Mouse (Mus musculus): Measurements from ENCODE around the gene Nt5c. TPM values are rescaled to one million over a fixed set of nuclear protein-coding genes. Genes with fewer than 3 reads are reported as not detected.

The Nt5c gene
- polyA plus RNA-seq, 1 experiment from 2014 or later = 90.6 TPM

DNA sequence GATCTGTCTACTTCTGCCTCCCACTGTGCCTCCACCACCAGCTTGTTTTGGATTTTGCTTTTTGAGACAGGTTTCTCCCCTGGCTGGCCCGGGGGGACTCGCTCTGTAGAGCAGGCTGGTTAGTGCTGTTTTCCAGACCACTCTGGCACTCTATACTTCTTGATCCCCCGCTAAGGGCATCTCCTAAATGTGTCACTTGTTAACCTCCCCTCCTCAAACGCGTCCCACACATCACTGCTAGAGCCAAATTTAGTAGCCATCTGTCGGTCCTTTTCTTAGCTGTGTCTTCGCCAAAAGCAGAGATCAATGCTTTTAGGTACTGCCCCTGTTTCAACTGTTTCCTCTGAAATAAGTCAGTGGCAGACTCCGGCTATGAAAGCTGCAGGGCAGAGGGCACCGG is 27.0 kb upstream of the Nt5c start:
- H3K9ac ChIP-seq (ENCODE audit: low read depth, low read length) = no peak overlapping the region
- 34% methylated on average over 9 of the region's 9 CpGs for WGBS

DNA sequence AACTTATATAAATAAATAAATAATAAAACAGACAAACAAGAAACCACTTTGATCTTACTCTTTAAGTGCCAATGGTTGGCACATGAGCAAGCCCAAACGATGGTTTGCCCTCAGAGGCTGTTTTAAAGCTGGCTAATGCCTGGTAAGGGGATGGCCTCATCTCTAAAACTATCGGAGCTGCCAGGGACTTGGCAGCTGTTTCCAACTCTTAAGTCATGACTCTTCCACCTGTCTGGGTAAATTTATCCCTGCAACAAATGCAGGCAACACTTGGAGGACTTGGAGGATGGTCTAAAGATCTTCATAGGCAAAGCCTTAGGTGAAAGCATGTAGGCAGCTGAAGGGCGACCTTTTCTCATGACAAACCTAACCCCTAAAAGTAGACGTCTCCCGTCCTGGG is 25.3 kb upstream of the Nt5c start:
- H3K4me1 ChIP-seq (replicated peaks; ENCODE audit: insufficient read depth, low read length) = peaks cover 10% of the 10 kb centered on the region; the same call in 1 of the 2 replicates
- ATAC-seq (replicated peaks; ENCODE audit: low FRiP score, low read depth) (no peak), DNase-seq (ENCODE audit: low spot score) (no peak)
- no peak overlapping the region for H3K9ac ChIP-seq (ENCODE audit: low read depth, low read length)
- H3K9me3 ChIP-seq (replicated peaks; ENCODE audit: low read length) = no peaks in the 10 kb centered on the region
- WGBS = 80% methylated on average over 5 of the region's 5 CpGs
- H3K4me2 ChIP-seq (ENCODE audit: low read length) = no peak overlapping the region
- TF ChIP-seq CTCF (IDR thresholded peaks at IDR 0.05; ENCODE audit: low read depth) = no peak
- H3K36me3 ChIP-seq (ENCODE audit: insufficient read depth, low read length) = no peaks in the 10 kb centered on the region
- H3K27me3 ChIP-seq (ENCODE audit: insufficient read depth, low read length) = no peaks in the 10 kb centered on the region
- H3K27ac ChIP-seq = no peak overlapping the region
- H3K4me3 ChIP-seq (replicated peaks; ENCODE audit: low read depth, low read length) = no peak overlapping the region

More for the DNA sequence above, 27.0 kb upstream of the Nt5c start:
- no peaks in the 10 kb centered on the region for H3K4me1 ChIP-seq (replicated peaks; ENCODE audit: insufficient read depth, low read length)
- H3K27me3 ChIP-seq (ENCODE audit: insufficient read depth, low read length) = no peaks in the 10 kb centered on the region
- ATAC-seq (replicated peaks; ENCODE audit: low FRiP score, low read depth) = no peak
- no peak for DNase-seq (ENCODE audit: low spot score)
- no peak overlapping the region for H3K4me3 ChIP-seq (replicated peaks; ENCODE audit: low read depth, low read length)
- H3K27ac ChIP-seq = no peak overlapping the region
- H3K4me2 ChIP-seq (ENCODE audit: low read length) = no peak overlapping the region
- peaks cover 2% of the 10 kb centered on the region; the same call in 1 of the 2 replicates for H3K36me3 ChIP-seq (ENCODE audit: insufficient read depth, low read length)
- no peak for TF ChIP-seq CTCF (IDR thresholded peaks at IDR 0.05; ENCODE audit: low read depth)
- H3K9me3 ChIP-seq (replicated peaks; ENCODE audit: low read length) = no peaks in the 10 kb centered on the region

DNA sequence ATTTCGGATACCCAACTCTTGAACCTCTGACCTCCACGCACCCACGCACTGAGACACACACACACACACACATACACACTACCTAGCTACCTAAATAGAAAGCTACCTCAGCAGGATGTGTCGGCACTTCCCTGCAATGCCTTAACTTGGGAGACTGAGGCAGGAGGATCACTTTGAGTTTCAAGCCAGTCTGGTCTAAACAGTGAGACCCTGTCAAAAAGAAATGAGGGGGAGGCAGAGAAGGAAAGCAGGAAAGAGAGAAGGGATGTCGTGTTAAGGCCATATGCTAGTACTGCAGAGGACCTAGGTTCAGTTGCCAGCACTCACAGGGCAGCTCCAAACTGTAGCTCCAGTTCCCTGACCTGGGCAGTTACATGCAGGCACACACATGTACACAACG is 23.4 kb upstream of the Nt5c start:
- ATAC-seq (replicated peaks; ENCODE audit: low FRiP score, low read depth) = no peak
- DNase-seq (ENCODE audit: low spot score) = no peak
- no peaks in the 10 kb centered on the region for H3K9me3 ChIP-seq (replicated peaks; ENCODE audit: low read length)
- H3K4me3 ChIP-seq (replicated peaks; ENCODE audit: low read depth, low read length) = no peak overlapping the region
- no peak for TF ChIP-seq CTCF (IDR thresholded peaks at IDR 0.05; ENCODE audit: low read depth)
- no peak overlapping the region for H3K4me2 ChIP-seq (ENCODE audit: low read length)
- H3K4me1 ChIP-seq (replicated peaks; ENCODE audit: insufficient read depth, low read length) = peaks cover 18% of the 10 kb centered on the region; the same call in 1 of the 2 replicates
- no peak overlapping the region for H3K27ac ChIP-seq
- H3K27me3 ChIP-seq (ENCODE audit: insufficient read depth, low read length) = no peaks in the 10 kb centered on the region
- WGBS = 60% methylated on average over 6 of the region's 6 CpGs
- no peak overlapping the region for H3K9ac ChIP-seq (ENCODE audit: low read depth, low read length)
- no peaks in the 10 kb centered on the region for H3K36me3 ChIP-seq (ENCODE audit: insufficient read depth, low read length)

DNA sequence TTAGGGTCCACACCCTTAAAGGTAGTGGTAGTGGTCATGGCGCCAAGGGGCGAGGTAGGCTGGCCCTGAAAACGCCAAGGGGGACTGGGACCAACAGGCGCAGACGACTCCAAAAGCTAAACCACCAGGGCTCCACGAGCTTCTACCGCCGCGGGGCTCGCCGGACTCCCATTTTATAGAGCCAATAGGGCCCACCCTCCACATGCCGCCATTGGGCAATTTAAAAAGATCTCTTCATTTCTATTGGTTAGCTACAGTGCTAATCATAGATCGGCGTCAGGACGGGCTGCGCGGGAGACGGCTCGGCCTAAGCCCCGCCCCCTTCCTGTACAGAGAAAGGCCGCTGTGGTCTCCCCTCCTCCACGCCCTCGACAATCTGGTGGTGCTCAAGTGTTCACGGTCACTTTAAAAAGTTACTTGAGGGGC is 22.6 kb upstream of the Nt5c start, which contains the start of gene Jpt1:
Gene Jpt1 (minus strand): TSS at position 150 of the 426 bp plus-strand sequence.
- Histone ChIP-seq H3K36me3 (ENCODE audit: insufficient read depth, low read length) (no peaks in the 10 kb centered on the region), H3K4me3 (replicated peaks; ENCODE audit: low read depth, low read length) (peak within 1 kb of the TSS; percentile 94), H3K9me3 (replicated peaks; ENCODE audit: low read length) (no peaks in the 10 kb centered on the region), H3K4me2 (ENCODE audit: low read length) (peak within 1 kb of the TSS; percentile 95), H3K4me1 (replicated peaks; ENCODE audit: insufficient read depth, low read length) (peaks cover 18% of the 10 kb centered on the region; the same call in 1 of the 2 replicates), H3K9ac (ENCODE audit: low read depth, low read length) (peak within 1 kb of the TSS; percentile 90), H3K27ac (peak within 1 kb of the TSS; percentile 80), H3K27me3 (ENCODE audit: insufficient read depth, low read length) (no peaks in the 10 kb centered on the region)
- under 1% methylated on average over 24 of the region's 24 CpGs for WGBS
- TF ChIP-seq CTCF (IDR thresholded peaks at IDR 0.05; ENCODE audit: low read depth) = no peak
- peak; percentile 99 for DNase-seq (ENCODE audit: low spot score)
- peak; percentile 97 for ATAC-seq (replicated peaks; ENCODE audit: low FRiP score, low read depth)

DNA sequence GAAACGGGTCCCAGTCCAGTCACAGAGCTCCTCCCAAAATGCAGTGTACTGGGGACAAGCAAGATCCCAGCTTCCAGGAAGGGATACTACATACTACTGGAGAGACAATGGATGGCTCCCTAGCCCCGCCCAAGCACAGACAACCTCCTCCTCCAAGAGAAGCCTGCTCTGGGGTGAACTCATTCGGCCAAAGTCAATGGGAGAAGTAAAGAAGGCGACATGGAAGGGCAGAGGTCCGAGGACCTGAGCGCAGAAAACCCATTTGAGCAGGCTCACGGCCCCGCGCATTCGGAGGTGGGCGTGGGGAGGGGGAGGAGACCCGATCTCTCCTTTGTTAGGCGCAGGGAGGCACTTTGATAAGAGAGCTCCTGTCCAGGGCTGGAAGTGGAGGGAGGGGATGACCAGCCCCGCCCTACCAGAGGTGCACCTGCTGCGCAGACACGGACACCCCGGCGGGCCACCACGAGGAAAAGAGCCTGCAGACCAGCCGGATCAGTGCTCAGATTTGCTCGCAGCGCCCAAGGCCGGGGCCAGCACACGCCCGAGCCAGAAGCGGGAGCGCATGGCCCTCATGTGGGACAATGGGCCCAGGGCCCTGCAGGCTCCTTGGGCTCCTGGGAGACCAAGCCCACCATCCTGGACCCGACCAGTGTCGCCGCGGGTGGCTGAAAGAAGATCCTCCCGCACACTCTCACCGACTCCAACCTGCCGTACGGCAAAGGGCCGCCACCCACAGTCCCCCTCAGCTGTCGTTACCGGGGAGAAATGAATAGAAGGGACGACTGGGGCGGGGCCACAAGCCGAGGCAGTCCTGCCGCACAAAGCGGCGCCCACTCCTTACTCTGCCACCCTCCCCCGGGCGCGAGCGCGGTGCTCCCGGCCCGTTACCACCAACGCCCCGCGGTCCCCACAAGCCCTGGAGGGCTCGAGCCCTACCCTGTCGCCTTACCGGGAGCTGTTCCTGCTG is 21.9 kb upstream of the Nt5c start:
- peak; percentile 58 for ATAC-seq (replicated peaks; ENCODE audit: low FRiP score, low read depth)
- peak overlapping the region; percentile 80 for H3K27ac ChIP-seq
- no peak for TF ChIP-seq CTCF (IDR thresholded peaks at IDR 0.05; ENCODE audit: low read depth)

DNA sequence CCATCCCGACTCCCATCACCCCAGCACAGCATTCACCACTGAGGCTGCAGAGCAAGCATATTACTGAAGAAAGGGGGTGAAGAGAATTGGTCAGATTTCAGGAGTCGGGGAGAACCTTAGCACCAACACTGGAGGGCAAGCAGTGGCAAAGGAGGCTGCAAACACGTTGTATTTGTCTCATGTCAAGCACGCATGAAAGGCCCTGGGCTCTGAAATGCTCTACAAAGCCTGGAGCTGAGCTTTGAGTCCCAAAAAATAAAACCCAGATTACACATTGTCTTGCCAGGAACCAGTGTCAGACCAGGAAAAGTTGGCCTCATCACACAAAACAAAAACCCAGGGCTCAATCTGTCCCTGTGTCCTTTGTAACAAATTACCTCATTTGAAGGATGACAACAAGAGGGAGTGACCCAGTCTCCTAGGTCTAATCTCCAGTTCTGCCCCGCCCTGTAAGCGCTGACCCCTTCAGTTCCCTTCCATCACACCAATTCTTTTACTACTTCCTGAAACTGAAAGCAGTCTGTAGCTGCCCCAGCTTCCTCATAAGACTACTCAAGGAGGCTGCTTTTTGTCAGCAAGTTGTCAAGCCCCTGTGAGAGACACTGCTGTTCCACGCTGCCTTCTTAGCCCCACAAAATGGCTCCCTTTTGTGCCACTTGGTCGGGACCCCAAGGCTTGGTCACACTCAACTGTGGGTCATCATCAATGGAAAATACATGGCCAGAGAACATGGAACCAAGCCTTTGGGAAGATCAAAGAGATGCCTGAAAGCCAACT is 20.9 kb upstream of the Nt5c start:
- H3K4me1 ChIP-seq (replicated peaks; ENCODE audit: insufficient read depth, low read length) = peaks cover 18% of the 10 kb centered on the region; the same call in 1 of the 2 replicates
- H3K27ac ChIP-seq = peak overlapping the region; percentile 80; the same call in 1 of the 2 replicates
- H3K4me2 ChIP-seq (ENCODE audit: low read length) = peak overlapping the region; percentile 95
- peak; percentile 70 for DNase-seq (ENCODE audit: low spot score)
- peak overlapping the region; percentile 90 for H3K9ac ChIP-seq (ENCODE audit: low read depth, low read length)
- H3K9me3 ChIP-seq (replicated peaks; ENCODE audit: low read length) = no peaks in the 10 kb centered on the region
- H3K27me3 ChIP-seq (ENCODE audit: insufficient read depth, low read length) = no peaks in the 10 kb centered on the region
- WGBS = 12% methylated on average over 8 of the region's 8 CpGs
- H3K4me3 ChIP-seq (replicated peaks; ENCODE audit: low read depth, low read length) = peak overlapping the region; percentile 94
- TF ChIP-seq CTCF (IDR thresholded peaks at IDR 0.05; ENCODE audit: low read depth) = no peak
- ATAC-seq (replicated peaks; ENCODE audit: low FRiP score, low read depth) = no peak
- no peaks in the 10 kb centered on the region for H3K36me3 ChIP-seq (ENCODE audit: insufficient read depth, low read length)

More for the DNA sequence above, 21.9 kb upstream of the Nt5c start:
- no peaks in the 10 kb centered on the region for H3K9me3 ChIP-seq (replicated peaks; ENCODE audit: low read length)
- H3K9ac ChIP-seq (ENCODE audit: low read depth, low read length) = peak overlapping the region; percentile 90
- under 1% methylated on average over 57 of the region's 57 CpGs for WGBS
- peaks cover 18% of the 10 kb centered on the region; the same call in 1 of the 2 replicates for H3K4me1 ChIP-seq (replicated peaks; ENCODE audit: insufficient read depth, low read length)
- peak; percentile 69 for DNase-seq (ENCODE audit: low spot score)
- H3K4me2 ChIP-seq (ENCODE audit: low read length) = peak overlapping the region; percentile 95
- no peaks in the 10 kb centered on the region for H3K36me3 ChIP-seq (ENCODE audit: insufficient read depth, low read length)
- peak overlapping the region; percentile 94 for H3K4me3 ChIP-seq (replicated peaks; ENCODE audit: low read depth, low read length)
- H3K27me3 ChIP-seq (ENCODE audit: insufficient read depth, low read length) = no peaks in the 10 kb centered on the region
